Mouse (Mus musculus) A20 (cell line): ENCODE data around the gene Hba-a2.

Experiments used
- DNase-seq: peaks from one replicate; pipeline ENCODE4 v3.0.0-alpha.2; 2011; ENCODE audit warnings: low read depth, low spot score

Gene Hba-a2

GRCm38 (mm10) chr11:32320507-32321195, 24.4 kb downstream of the Hba-a2 start:
- DNase-seq, result no peak

- DNase-seq, result peak; percentile 83
Observed at GRCm38 (mm10) chr11:32321196-32321565, 24.9 kb downstream of the Hba-a2 start.

GRCm38 (mm10) chr11:32324609-32325008, 28.3 kb downstream of the Hba-a2 start:
- DNase-seq, result peak; percentile 85

- no peak for DNase-seq
Observed at GRCm38 (mm10) chr11:32331075-32331474, 34.8 kb downstream of the Hba-a2 start.

- DNase-seq, result no peak
Observed at GRCm38 (mm10) chr11:32331861-32332260, 35.6 kb downstream of the Hba-a2 start.

GRCm38 (mm10) chr11:32333235-32333634, 36.9 kb downstream of the Hba-a2 start:
- no peak for DNase-seq

GRCm38 (mm10) chr11:32336435-32336907, 40.2 kb downstream of the Hba-a2 start:
- no peak for DNase-seq

GRCm38 (mm10) chr11:32339131-32339531, 42.8 kb downstream of the Hba-a2 start:
- no peak for DNase-seq

GRCm38 (mm10) chr11:32340476-32341473, 44.5 kb downstream of the Hba-a2 start:
- DNase-seq, result peak; percentile 43

GRCm38 (mm10) chr11:32342770-32343191, 46.5 kb downstream of the Hba-a2 start:
- peak; percentile 70 for DNase-seq

- no peak for DNase-seq
Observed at GRCm38 (mm10) chr11:32343350-32343749, 47.1 kb downstream of the Hba-a2 start.

- DNase-seq, result no peak
Observed at GRCm38 (mm10) chr11:32345504-32346297, 49.4 kb downstream of the Hba-a2 start.
